Mouse (Mus musculus): ENCODE data around the gene Phospho1. TPM values are rescaled to one million over a fixed set of nuclear protein-coding genes. Genes with fewer than 3 reads are reported as not detected.

Phospho1 gene
- polyA plus RNA-seq, 1 experiment from 2014 or later = 0.30 TPM

DNA sequence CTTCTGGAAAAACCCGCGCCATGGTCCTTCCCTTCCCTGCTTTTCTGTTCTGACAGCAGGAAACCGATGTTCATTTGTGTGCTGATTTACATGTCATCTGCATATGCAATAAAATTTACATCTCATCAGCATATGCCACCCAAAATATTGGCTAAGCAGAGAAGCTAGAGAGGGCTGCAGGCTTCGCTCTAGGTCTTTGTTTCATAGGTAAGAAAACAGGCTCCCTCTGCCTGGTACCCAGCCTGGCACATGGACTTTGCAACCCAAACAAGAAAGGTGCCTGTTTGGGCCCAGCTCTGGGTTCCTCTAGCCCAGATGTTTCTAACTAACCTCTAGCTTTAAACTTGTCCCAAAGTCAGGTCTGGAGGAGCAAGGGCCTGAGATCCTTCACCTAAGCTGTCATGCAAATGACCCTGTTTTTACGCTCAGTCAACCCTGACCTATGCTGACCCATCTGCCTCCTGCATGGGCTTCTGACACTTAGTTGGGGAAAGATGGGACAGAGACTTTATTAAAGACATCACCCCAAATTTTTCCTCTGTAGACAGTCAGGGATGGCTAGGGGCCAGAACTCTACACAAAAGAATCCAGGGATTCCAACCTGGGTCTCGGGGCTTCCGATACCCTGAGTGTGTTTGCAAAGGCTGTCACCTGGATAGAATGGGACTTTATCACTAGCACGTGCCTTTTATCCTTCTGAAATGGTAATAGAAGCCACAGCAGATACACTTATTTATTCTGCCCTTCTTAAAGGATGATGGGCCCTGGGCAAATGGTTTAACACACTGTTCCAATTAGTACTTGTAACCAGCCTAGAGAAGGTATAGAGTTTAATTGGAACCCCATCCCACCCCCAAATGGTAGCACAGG is 14.9 kb downstream of the Phospho1 start:
- Histone ChIP-seq H3K27ac (replicated peaks) (no peak overlapping the region), H3K4me3 (no peak overlapping the region), H3K27me3 (ENCODE audit: low read depth, poor library complexity, severe bottlenecking) (peaks cover 74% of the 10 kb centered on the region), H3K9me3 (replicated peaks) (no peaks in the 10 kb centered on the region), H3K4me1 (peaks cover 32% of the 10 kb centered on the region), H3K36me3 (no peaks in the 10 kb centered on the region)
- no peak for DNase-seq (ENCODE audit: low spot score)
- 80% methylated on average over 8 of the region's 8 CpGs for WGBS

DNA sequence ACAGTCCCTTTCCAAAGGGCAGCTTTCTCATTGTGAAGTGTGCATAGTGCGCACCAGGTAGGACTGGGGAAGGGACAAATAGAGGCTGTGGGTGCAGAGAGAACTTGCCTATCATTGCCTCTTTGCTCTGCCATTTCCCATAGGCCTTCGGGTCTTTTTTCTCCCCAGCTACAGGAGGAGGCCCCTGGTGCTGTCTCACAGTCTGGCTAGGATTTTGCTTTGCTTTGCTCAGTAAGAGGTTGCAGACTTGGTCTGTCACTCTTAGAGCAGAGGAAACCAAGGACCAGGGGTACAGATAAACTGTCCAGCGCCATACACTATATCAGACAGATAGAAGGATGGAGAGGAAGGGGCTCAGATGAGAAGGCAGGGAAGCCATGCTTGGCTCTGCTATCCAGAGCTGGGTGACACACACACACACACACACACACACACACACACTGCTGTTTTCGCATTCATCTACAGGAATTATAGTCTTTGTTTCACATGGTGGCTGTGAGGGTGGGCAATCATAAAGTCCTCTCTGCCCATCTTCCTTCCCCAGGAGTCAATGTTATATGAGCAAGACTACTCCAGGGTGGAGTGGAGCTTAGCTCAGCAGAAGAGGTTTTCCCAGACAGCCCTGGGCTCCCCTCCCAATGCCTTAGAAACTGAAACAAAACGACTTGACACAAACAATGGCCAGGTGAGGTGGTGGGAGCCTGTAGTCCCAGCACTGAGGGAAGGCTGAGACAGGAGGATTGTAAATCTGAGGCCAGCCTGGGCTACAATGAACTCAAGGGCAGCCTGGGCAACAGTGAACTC is 16.6 kb downstream of the Phospho1 start:
- Histone ChIP-seq H3K9me3 (replicated peaks) (no peaks in the 10 kb centered on the region), H3K27me3 (ENCODE audit: low read depth, poor library complexity, severe bottlenecking) (peaks cover 57% of the 10 kb centered on the region), H3K36me3 (no peaks in the 10 kb centered on the region), H3K27ac (replicated peaks) (no peak overlapping the region), H3K4me3 (peak overlapping the region; percentile 9; the same call in 1 of the 2 replicates), H3K4me1 (peaks cover 16% of the 10 kb centered on the region)
- no peak for DNase-seq (ENCODE audit: low spot score)
- 79% methylated on average over 5 of the region's 5 CpGs for WGBS

DNA sequence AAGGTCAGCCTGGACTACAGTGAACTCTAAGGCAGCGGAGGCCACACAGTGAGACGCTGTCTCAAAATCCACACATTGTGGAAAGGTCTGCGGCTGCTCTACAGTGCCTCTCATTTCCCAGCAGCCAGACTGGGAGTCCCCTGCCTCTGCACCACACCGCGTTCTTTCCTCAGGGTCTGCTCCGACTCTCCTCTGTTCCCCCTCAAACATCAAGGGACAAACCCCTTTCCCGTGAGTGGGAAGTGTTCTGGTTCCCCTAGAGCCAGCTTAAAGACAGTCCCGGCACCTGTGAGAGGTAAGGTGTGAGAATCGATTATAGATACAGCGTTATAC is 17.2 kb downstream of the Phospho1 start:
- H3K9me3 ChIP-seq (replicated peaks) = no peaks in the 10 kb centered on the region
- no peaks in the 10 kb centered on the region for H3K36me3 ChIP-seq
- H3K27ac ChIP-seq (replicated peaks) = no peak overlapping the region
- peak overlapping the region; percentile 9; the same call in 1 of the 2 replicates for H3K4me3 ChIP-seq
- peaks cover 16% of the 10 kb centered on the region for H3K4me1 ChIP-seq
- H3K27me3 ChIP-seq (ENCODE audit: low read depth, poor library complexity, severe bottlenecking) = peaks cover 51% of the 10 kb centered on the region
- WGBS = 58% methylated on average over 10 of the region's 10 CpGs
- DNase-seq (ENCODE audit: low spot score) = no peak

DNA sequence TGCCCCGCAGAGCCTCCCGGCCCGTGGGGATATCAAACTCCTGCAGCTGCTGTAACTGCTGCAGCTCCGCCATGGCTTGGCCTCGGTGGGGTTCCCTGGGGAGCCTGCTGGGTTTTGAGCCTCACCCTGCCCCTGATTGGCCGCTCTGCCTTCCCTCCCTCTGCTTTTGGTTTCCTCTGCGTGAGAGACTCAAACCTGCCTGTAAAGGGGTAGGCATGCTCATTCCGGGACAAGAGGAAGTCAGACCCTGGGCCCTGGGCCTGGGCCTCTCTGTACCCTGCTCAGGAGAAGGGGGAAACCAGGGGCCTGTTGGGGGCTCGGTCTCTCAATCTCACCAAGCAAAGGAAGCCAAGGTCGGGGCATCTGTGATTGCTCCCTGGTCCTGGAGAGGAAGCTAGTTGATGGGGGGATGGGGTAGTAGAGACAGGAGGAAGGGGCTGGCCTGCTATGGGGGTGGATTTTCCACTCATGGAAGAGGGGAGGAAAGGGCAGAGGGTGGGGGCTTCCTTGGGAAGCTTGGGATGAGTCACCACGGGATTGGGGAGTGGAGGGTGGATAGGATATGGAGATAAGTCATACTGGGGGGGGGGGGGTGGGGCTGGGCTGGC is 17.9 kb downstream of the Phospho1 start, which contains the start of gene Abi3:
TSS of gene Abi3 (minus strand) at position 403 of the 608 bp plus-strand sequence.
- no peak for DNase-seq (ENCODE audit: low spot score)
- Histone ChIP-seq H3K4me3 (peak within 1 kb of the TSS; percentile 27), H3K4me1 (peaks cover 16% of the 10 kb centered on the region), H3K27me3 (ENCODE audit: low read depth, poor library complexity, severe bottlenecking) (peaks cover 44% of the 10 kb centered on the region), H3K36me3 (no peaks in the 10 kb centered on the region), H3K9me3 (replicated peaks) (no peaks in the 10 kb centered on the region), H3K27ac (replicated peaks) (peak within 1 kb of the TSS; percentile 46; the same call in 1 of the 2 replicates)
- WGBS = 14% methylated on average over 11 of the region's 11 CpGs

DNA sequence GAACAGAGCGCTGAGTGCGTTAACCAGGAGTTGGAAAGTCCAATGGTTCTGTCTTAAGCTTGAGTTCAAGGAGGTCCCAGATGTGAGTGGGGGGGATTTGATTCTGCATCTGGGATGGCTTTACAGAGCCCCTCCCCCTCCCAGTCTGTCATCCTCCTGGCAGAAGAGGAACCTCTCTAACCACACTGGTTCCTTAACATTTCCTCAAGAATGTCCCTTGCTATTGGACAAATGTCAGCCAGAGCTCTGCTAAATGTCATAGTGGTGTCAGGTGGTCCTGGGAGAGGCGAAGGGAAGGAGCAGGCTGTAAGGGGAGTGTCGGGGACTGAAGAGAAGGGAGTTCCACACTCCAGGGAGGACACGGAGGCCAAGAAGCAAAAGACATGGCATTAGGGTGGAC is 18.7 kb downstream of the Phospho1 start:
- no peak for DNase-seq (ENCODE audit: low spot score)
- peaks cover 38% of the 10 kb centered on the region for H3K27me3 ChIP-seq (ENCODE audit: low read depth, poor library complexity, severe bottlenecking)
- peaks cover 16% of the 10 kb centered on the region for H3K4me1 ChIP-seq
- no peak overlapping the region for H3K27ac ChIP-seq (replicated peaks)
- no peak overlapping the region for H3K4me3 ChIP-seq
- no peaks in the 10 kb centered on the region for H3K9me3 ChIP-seq (replicated peaks)
- 75% methylated on average over 5 of the region's 5 CpGs for WGBS
- H3K36me3 ChIP-seq = no peaks in the 10 kb centered on the region

DNA sequence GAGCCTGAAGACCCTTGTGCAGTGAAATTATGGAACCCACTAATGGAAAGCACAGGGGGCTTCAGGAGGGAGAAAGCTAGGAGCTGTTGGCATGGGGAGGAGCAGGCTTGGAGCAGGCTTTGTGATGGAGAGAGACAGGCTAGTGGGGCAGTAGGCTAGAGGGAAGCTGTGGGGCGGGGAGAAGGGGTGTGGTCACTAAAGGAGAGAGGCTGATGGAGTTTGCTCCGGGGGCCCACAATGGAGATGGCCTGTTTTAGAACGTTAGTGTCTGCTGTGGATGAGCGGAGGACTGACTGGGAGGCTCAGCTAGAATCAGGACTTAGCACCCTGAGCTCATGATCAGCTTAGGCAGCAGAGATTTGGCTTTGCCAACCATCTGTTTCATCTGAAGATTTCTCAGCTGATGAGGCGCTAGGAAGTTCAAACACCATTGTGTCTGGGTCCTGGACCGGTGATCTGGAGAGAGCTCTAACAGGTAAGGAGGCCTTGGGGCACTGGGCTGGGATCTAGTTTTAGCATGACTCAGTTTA is 19.2 kb downstream of the Phospho1 start:
- no peak overlapping the region for H3K4me3 ChIP-seq
- no peaks in the 10 kb centered on the region for H3K36me3 ChIP-seq
- H3K27me3 ChIP-seq (ENCODE audit: low read depth, poor library complexity, severe bottlenecking) = peaks cover 35% of the 10 kb centered on the region
- no peak for DNase-seq (ENCODE audit: low spot score)
- H3K27ac ChIP-seq (replicated peaks) = no peak overlapping the region
- WGBS = 65% methylated on average over 6 of the region's 6 CpGs
- peaks cover 16% of the 10 kb centered on the region for H3K4me1 ChIP-seq
- no peaks in the 10 kb centered on the region for H3K9me3 ChIP-seq (replicated peaks)

DNA sequence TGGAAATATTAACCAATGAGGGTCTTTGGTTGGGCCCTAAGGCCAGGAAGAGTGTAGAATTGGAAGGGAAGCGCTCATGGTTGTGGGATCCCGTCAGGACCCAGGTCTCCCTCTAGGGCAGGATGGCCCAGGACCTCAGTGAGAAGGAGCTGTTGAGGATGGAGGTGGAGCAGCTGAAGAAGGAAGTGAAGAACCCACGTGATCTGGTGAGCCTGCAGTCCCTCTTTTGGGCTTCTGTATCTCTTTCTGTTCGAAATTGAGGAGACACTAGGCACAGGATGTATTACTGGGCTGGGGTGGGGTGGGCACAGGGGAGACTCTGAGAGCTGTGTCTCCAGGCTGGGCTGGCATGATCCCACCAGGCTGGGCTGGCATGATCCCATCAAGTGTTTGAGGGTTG is 20.6 kb downstream of the Phospho1 start:
- Histone ChIP-seq H3K4me1 (peaks cover 12% of the 10 kb centered on the region), H3K9me3 (replicated peaks) (no peaks in the 10 kb centered on the region), H3K4me3 (no peak overlapping the region), H3K36me3 (no peaks in the 10 kb centered on the region), H3K27me3 (ENCODE audit: low read depth, poor library complexity, severe bottlenecking) (peaks cover 35% of the 10 kb centered on the region), H3K27ac (replicated peaks) (no peak overlapping the region)
- WGBS = 72% methylated on average over 4 of the region's 4 CpGs
- no peak for DNase-seq (ENCODE audit: low spot score)

DNA sequence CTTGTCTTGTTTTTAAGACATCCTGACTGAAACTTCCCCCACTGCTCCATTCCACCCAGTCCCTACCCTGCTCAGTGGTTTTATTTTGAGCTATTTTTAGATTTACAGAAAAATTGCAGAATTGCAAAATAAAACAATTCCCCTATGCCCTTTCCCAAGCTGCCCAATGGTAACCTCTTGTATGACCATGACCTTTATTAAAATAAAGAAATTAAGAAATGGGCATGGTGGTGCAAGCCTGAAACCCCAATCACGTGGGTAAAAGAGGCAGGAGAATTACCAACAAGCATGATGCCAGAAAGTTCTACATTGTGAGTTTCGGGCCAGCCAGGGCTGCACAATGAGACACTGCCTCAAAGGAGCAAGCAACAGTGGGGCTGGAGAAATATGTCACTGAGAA is 26.6 kb downstream of the Phospho1 start:
- H3K4me1 ChIP-seq = no peaks in the 10 kb centered on the region
- no peaks in the 10 kb centered on the region for H3K36me3 ChIP-seq
- no peak overlapping the region for H3K27ac ChIP-seq (replicated peaks)
- no peak overlapping the region for H3K4me3 ChIP-seq
- DNase-seq (ENCODE audit: low spot score) = no peak
- WGBS = 82% methylated on average over 2 of the region's 2 CpGs
- H3K9me3 ChIP-seq (replicated peaks) = peaks cover 8% of the 10 kb centered on the region; the same call in 1 of the 2 replicates
- no peaks in the 10 kb centered on the region for H3K27me3 ChIP-seq (ENCODE audit: low read depth, poor library complexity, severe bottlenecking)

DNA sequence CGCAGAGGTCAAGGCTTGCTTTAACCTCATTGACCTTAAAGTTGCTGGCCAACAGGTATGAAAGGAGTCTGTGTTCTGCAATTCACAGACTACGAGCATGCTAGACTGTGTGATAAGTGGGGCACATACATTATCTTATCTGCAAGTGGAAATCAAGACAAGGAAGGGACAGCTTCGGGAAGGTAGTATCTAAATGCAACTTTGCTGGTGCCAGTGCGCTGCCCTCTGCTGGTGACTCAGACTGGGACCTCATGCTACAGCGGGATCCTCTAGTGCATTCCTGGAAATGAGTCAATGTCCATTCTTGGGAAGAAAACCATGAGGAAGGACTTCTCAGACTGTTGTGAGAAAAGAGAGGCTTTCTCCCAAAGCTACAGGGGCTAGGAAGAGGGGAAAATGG is 29.4 kb downstream of the Phospho1 start:
- DNase-seq (ENCODE audit: low spot score) = no peak
- Histone ChIP-seq H3K27me3 (ENCODE audit: low read depth, poor library complexity, severe bottlenecking) (no peaks in the 10 kb centered on the region), H3K4me1 (peaks cover 10% of the 10 kb centered on the region), H3K36me3 (no peaks in the 10 kb centered on the region), H3K27ac (replicated peaks) (no peak overlapping the region), H3K9me3 (replicated peaks) (peaks cover 8% of the 10 kb centered on the region; the same call in 1 of the 2 replicates), H3K4me3 (no peak overlapping the region)
- WGBS = 67% methylated on average over 5 of the region's 5 CpGs

DNA sequence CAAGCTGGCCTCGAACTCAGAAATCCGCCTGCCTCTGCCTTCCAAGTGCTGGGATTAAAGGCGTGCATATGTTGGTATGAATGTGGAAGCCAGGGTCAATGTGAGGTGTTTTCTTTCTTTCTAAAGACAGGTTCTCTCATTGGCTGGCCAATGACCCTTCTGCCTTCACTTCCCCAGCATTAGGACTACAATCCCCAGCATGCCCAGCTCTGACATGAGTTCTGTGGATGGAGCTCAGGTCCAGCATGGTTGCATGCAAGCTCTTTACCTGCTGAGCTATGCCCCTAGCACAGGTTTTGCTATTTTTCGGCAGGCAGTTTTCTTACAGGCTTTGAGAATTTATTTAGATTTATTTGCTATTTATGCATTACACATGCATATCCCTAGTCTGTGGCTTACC is 33.0 kb downstream of the Phospho1 start:
- Histone ChIP-seq H3K9me3 (replicated peaks) (peaks cover 8% of the 10 kb centered on the region; the same call in 1 of the 2 replicates), H3K27ac (replicated peaks) (no peak overlapping the region), H3K36me3 (no peaks in the 10 kb centered on the region), H3K4me1 (peaks cover 22% of the 10 kb centered on the region), H3K27me3 (ENCODE audit: low read depth, poor library complexity, severe bottlenecking) (no peaks in the 10 kb centered on the region), H3K4me3 (peak overlapping the region; percentile 70; the same call in 1 of the 2 replicates)
- no peak for DNase-seq (ENCODE audit: low spot score)
- 80% methylated on average over 4 of the region's 4 CpGs for WGBS

DNA sequence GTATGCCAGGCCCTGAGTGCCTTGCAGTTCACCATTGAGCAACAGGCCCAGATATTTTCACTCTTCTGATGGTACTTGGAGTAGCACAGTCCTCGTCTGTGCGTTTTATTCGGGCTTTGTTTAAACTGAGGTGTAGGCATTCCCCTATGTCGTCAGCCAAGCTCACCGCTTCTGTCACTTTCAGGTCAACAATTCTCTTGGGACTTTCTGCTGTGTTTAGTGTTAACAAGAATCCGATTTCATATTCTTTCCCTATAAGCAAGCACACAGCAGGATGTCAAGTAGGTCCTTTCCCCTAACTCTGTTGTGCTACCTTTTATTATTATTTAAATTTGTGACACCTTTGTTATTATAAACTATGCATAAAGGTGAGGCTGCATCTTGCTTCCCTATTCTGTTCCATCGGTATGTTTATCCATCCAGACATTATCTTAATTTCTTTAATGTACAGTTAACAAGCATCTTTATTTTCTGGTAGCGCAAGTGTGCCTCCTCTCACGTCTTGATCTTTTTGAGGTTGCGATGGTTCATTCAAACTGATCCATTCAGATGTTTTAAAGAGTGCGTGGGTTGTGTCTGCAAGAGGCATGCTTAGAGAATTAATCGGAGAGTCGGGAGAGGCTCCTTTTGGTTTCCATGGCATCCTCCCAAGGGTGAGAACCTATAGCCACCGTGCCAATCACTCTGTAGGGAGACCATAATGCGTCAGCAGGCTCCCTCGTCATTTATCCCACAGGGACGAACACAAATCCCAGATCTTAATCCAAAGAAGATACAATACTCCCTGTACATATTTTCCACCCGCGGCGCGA is 33.6 kb downstream of the Phospho1 start:
- WGBS = 24% methylated on average over 21 of the region's 21 CpGs
- peak overlapping the region; percentile 87 for H3K27ac ChIP-seq (replicated peaks)
- H3K4me1 ChIP-seq = peaks cover 22% of the 10 kb centered on the region
- H3K36me3 ChIP-seq = no peaks in the 10 kb centered on the region
- peak overlapping the region; percentile 70 for H3K4me3 ChIP-seq
- no peaks in the 10 kb centered on the region for H3K27me3 ChIP-seq (ENCODE audit: low read depth, poor library complexity, severe bottlenecking)
- H3K9me3 ChIP-seq (replicated peaks) = peaks cover 8% of the 10 kb centered on the region; the same call in 1 of the 2 replicates
- DNase-seq (ENCODE audit: low spot score) = no peak

Measured in midbrain, embryonic 10.5 days (tissue).